Mouse (Mus musculus) stomach, postnatal 0 days (tissue): ENCODE measurements around the gene Usp45.

Experiments
- CTCF ChIP-seq: IDR thresholded peaks from 2 replicates; pipeline ENCODE4 v1.5.1; 2016; ENCODE audit warnings: antibody characterized with exemption, low read depth, mild to moderate bottlenecking, moderate library complexity
- EP300 ChIP-seq: optimal IDR thresholded peaks from 2 replicates; pipeline ENCODE3; 2016; ENCODE audit warnings: antibody characterized with exemption

- TF ChIP-seq CTCF (no peak), EP300 (no peak)
Observed at GRCm38 (mm10) chr4:21810608-21811007, 43.7 kb downstream of the Usp45 start.
